Mouse (Mus musculus): ENCODE measurements around the gene Gas2l1. TPM values are rescaled to one million over a fixed set of nuclear protein-coding genes. Genes with fewer than 3 reads are reported as not detected.
"Not testable (repeated sequence)": the region's sequence is repeated elsewhere in the genome, so short reads cannot be mapped to it uniquely, and the experiment has no call there.

Gene Gas2l1
- total RNA-seq (2021), result 10 to 100 TPM; 70.7 to 71.0 TPM
- long read RNA-seq, experiment 1, transcript Gas2l1-202 (7 exons, 2,847 nt), result major isoform, 19 of 76 reads
- long read RNA-seq, experiment 1, partial matches to known transcripts, result 22 of 76 reads
- long read RNA-seq, experiment 1, other reads (novel, unspliced or antisense), result 30 of 76 reads
- long read RNA-seq, experiment 2, transcript Gas2l1-203 (6 exons, 2,530 nt), result minor isoform, 14 of 100 reads
- long read RNA-seq, experiment 2, transcript Gas2l1-202 (7 exons, 2,847 nt), result major isoform, 17 of 100 reads
- long read RNA-seq, experiment 2, partial matches to known transcripts, result 15 of 100 reads
- long read RNA-seq, experiment 2, other reads (novel, unspliced or antisense), result 54 of 100 reads

DNA sequence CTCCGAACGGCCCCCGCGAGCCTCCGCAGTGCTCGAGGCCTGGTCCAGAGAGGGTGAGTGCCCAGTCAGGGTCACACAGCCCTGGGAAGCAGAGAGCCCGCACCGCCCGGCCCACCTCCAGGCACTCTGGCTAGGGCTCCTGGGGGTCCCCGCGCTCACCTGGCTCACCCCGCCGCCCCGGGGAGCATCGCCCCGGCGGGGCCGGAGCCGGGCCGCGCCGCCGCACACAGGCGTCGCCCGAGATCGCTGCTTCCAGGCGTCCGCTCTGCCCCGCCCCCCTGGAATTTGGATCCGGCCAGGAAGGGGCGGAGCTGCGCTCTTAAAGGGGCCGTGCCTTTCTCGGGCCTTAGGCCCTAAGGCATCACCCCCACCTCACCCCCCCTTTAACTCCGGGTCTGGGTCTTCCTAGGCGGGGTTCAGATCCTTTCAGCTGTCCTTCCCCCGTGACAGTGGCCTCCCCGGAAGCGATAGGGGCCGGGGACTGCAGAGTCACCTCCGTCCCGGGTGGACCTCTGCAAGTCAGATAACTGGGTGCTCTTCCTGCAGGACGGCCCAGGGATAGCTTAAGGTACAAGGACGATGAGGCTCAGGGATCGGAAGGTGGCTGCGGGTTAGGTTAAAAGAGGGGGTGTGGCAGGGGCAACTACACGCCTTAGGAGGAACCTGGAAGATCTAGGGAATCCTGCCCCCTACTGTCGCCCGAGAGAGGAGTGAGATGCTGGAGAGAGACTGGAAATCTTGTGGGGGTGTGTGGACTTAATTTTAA lies at the start of gene Gas2l1:
Gene Gas2l1, minus strand, starts transcription at position 272 of the 766 bp plus-strand sequence.
- peak; percentile 84 to 87 for DNase-seq (ENCODE audit: low spot score in 2 of 2)

DNA sequence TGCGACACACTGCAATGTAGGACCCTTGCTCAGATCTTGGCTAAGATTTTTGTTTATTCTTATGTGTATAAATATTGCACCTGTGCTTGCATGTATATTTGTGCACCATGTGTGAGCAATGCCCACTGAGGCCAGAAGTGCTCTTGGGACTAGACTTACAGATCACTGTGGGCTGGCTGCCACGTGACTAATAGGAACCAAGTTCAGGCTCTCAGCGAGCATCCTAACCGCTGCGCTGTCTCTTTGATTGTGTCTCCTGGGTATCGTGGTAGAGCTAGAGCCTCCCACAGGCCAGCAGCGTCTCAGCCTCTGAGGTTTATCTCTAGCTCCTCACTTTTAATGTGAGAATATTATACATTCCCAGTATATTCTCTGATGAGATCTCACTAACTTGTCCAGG lies 48.5 kb upstream of the Gas2l1 start:
- DNase-seq (ENCODE audit: low spot score in 2 of 2), result no peak

DNA sequence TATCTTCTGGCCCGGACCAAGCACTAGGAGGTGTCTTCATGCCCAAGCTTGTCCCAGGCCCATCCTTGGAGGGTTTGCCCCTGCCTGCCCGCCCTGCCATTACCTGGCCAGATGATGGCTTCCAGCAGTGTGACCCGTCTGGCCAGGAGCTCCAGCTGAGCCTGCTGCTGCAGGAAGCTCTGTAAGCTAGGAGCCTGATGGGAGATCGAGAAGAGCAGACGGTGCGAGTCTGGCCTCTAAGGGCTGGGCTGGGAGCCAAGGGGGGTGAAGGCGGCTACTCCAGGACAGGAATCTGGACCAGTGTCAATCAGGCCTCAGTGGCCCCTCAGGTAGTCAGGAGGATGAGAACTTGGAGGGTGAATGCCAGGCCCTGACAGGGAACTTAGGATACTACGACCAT lies 44.3 kb upstream of the Gas2l1 start:
- DNase-seq (ENCODE audit: low spot score in 2 of 2), result no peak

DNA sequence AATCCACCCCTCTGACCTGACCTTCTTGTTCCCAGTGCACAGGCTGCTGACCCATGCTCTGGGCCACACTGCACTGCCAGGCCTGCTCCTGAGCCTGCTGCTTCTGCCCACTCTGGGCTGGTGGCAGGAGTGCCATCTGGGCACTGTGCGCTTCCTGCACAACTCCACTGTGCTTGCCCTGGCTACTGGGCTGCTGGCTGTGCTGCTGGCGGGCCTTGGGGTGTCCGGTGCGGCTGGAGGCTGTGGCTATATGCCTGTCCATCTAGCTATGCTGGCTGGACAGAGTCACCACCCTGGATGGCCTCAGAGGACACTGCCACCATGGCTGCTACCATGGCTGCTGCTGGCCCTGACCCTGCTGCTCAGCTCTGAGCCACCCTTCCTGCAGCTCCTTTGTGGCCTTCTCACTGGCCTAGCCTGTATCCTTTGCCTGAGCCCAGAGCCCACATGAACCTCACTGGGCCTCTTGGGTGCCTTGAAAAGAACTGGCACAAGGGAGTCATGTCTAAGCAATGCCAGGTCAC lies 38.9 kb upstream of the Gas2l1 start:
- DNase-seq (ENCODE audit: low spot score in 2 of 2), result no peak

DNA sequence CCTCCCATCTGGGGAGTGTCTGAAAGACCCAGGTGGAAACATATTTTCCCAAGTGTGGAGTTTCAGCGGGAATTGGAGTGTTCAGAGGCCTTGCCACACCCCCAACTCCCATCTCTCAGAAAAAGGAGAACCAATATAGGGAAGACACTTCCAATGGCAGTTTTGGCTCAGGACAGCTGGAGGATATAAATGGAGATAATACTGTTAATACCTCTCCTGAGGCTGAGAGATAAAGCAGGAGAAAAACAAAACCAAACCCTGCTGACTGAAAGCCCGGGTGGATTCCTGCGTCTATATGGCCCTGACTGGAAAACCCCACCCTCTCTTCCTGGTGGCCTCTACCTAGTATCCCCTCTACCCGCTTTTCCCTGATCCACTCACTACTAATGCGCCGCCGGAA lies 37.3 kb upstream of the Gas2l1 start:
- no peak for DNase-seq (ENCODE audit: low spot score in 2 of 2)

DNA sequence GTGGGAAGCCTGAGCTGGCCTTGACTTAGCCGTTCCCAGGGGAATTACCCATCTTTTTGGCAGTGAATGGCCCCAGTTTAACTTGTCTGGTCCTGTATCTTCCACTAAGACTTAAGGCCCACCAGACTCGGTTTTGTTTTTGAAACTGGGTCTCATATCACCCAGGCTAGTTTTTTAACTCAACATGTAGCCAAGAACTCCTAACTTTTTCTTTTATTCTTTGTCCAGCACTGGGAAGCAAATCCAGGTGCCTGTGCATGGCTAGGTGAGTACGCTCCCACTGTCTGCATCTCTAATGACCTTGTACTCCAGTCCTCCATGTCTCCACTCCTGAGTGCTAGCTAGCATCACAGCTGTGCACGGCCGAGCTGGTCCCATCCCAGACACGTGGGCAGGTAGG lies 36.5 kb upstream of the Gas2l1 start:
- DNase-seq (ENCODE audit: low spot score in 2 of 2), result no peak

DNA sequence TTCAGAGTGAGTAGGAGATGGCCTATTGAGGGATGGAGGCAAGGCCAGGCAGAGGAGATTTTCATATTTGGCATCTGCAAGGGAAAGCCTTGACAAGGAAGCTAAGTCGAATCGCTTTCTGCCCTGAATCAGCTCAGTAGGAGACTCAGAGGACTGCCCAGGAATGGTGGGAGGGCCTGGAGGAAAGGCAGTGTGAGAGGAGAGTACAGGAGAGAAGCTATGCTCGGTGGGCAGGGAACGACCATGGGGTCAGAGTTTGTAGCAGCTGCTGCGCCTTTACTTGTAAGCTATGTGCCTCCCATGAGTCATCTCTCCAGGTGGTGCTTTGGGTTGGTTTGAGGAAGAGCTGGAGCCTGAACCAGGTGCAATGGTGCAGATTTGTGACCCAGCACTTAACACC lies 35.7 kb upstream of the Gas2l1 start:
- no peak for DNase-seq (ENCODE audit: low spot score in 2 of 2)

DNA sequence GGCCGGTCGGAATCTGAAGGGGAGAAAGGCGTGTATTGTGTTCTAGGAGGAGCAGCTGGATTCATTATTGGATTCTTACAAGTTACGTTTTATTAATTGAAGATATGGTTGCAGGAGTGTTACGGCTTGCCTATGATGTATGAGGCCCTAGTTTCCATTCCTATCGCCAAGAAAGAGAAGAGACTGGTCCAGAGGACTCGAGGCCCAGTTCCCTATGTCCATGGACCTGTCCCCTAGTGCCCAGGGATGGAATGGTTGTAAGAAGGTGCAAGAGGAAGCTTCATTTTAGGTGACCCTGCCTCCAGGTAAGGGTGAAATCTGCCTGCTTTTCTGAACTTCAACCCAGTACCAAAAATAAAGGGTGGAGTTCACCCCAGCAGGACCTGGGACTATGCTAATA lies 35.2 kb upstream of the Gas2l1 start:
- DNase-seq (ENCODE audit: low spot score in 2 of 2), result no peak

DNA sequence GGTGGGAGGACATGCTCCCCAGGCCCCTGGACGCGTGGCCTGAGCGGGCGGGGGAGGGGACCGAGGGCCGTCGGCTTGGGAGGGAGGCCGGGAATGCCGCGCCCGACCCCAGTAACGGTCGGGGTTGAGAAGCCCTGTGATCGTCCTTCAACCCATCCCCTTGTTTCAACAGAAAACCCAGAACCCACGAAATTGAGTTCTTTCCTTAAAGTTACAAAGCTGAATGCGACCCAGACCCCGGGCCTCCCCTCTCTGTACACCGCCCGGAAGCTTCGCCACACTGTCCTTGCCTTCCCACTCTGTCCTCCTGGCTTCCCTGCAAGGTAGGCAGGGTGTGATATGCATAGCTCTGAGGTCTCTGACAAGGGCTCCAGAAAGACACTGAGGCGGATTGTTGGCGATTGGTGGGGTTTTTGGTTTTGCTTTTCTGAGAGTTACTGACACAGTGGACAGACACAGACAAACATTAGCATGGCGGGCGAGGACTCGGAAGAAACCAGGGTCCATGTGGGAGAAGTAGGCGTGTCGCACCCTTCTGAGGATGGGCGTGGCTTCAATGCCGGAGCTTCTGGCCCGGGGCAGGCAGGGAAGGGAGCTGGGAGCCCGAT lies 34.6 kb upstream of the Gas2l1 start:
- DNase-seq (ENCODE audit: low spot score in 2 of 2), result peak; percentile 72 to 83

DNA sequence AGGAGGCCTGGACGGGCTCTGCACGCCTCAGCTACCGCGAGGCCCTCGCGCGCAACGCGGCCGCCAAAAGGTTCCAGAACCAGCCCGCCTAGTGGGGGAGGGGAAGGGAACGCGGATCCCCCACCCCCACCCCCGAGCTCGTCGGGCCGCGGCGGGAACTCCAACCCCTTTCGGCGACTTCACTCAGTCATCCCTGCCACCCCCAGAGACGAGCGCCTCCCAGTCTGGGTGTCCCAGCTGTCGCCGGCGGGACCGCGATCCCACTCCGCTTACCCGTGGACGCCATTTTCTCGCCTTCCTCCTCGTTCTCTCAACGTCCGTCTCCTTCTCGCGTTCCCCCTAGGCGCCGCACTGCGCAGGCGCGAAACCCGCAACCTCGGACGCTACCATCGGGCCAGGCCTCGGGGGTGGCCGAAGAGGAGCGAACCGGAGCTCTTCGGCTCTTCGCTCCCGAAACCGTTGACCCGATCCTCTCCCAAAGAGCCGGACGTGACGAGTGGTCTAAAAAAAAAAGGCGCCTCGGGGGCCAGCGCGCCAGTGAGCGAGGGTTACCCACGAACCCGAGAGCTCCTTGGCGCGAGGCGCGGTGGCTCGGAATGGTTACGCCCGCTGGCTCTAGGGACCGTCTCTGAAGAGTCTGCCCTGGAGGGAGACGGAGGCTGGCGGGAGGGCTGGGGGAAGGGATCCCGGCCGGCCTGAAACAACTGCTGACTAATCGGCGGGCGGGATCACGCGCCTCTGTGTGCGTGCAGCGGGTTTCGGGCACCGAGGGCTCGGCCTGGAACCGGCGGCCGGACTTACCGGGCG lies 33.8 kb upstream of the Gas2l1 start, which contains the start of the genes Rhbdd3 and Ewsr1:
Gene Rhbdd3, plus strand, starts transcription at position 191 of the 807 bp plus-strand sequence.
Gene Ewsr1, minus strand, starts transcription at position 531 of the 807 bp plus-strand sequence.
- peak; percentile 98 to 100 for DNase-seq (ENCODE audit: low spot score in 2 of 2)

DNA sequence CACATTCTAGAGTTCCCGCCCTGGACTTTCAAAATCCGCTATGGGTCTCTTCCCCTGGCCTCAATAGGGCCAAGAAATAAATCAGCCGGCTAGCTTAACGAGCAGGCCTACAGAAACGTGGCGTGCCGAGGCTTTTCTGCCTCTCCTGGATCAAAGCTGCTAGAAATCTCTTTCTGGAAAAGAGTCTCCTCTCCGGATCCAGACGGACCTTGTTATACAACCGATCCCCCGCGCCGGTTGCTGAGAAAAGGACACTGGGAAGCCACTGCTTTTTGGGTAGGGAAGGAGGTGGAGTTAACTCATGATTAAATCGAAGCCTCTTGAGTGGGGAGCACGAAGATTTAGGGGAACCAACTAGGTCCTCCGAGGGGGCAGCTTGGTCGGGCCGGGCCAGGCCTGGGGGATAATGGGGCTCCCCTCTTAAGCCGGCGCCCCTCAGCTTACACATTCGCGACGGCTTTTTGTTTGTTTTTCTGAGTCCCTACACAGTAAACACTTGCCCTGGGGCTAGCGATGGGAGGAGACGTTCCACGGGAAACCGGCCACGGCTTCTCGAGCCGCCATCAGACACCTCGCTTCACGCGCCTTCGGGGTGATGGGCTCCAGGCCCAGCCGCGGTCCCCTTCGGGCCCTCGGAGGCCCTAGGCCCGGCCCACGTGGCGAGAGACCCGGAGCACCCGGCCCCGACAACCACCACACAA lies 33.1 kb upstream of the Gas2l1 start:
- peak; percentile 37 to 50 for DNase-seq (ENCODE audit: low spot score in 2 of 2)

DNA sequence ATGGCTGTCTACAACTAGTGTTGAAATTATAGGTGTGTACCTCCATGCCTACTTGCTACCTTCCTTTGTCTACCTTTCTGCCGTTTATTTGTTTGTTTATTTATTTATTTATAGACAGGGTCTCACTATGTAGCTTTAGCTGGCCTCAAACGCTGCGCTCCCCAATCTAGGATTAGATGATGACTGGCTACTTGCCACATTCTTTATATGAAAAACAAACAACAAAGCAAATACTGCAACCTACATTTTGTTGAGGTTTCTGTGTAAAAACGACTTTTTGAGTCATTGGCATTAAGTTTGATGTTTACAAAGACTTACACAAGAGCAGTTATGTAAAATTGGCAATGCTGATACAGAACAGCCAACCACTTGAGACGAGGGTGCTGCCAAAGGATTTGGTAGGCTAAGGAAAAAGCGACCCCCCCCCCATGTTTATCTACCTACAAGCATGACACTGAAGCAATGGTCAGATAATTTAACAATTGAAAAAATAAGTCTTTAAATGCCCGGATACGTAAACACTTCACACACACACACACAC lies 31.4 kb upstream of the Gas2l1 start:
- DNase-seq (ENCODE audit: low spot score in 2 of 2), result no peak

DNA sequence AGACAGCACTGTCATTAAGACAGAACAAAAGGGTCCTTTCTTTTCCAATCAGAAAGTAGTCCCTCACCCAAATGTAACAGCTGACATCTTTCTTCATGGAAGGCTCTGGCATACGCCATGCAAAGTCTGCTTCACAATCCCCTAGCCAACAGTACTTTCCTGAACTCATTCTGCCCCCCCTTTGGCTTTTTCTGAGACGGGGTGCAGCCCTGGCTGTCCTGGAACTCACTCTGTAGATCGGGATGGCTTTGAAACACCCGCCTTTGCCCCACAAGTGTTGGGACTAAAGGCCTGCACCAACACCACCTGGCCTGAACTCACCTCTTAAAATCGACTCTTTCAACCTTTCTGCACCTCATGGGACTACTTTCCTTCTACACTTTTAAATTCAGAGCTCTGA lies 30.8 kb upstream of the Gas2l1 start:
- no peak for DNase-seq (ENCODE audit: low spot score in 2 of 2)

DNA sequence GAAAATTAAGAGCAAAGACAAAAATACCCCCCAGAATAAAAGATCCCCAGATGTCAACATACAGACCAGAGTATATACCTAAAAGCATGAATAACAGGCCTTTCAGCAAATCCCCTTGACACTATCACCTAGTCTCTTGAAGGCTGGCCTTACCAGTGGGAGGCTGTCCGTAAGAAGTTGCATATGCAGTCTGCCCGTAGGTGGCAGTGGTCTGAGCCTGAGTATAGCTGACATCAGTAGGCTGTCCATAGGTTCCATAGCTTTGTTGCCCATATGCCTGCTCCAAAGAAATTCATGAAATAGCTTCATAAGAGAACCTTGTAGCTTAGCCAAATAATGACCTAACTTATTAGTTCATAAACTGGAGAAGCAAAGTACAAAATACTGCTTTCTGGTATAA lies 26.6 kb upstream of the Gas2l1 start:
- no peak for DNase-seq (ENCODE audit: low spot score in 2 of 2)

DNA sequence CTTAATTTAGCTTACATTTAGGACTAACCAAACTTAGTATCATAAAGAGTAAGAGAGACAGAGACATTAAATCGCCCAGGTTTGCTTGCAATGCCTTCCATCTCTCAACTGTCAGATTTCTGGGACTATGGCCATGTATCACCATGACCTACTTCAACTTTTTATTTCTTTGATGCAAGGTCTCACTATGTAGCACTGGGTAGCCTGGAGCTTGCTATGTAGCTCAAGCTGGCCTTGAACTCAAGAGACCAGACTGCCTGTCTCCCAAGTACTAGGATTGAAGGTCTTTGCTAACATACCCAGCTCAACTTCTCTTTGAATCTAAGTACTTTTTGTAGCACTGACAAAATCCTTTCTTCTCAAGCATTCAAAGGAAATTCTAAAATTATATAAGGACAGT lies 24.0 kb upstream of the Gas2l1 start:
- no peak for DNase-seq (ENCODE audit: low spot score in 2 of 2)

DNA sequence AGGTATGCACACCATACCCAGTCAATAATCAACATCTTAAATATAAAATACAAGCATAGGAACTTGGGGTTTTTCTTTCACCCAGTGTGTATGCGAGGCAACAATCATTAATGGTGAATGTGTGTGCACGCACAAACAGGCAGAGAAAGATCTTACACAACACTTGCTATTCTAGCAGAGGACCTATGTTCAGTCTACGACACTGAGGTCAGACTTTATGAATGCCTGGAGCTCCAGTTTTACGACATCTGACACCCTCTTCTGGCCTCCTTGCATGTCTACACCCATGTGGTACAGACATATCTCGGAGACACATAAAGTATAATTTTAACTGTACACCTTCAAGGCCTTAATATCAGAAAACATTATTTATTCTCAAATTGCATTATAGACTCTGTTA lies 11.7 kb upstream of the Gas2l1 start:
- DNase-seq (ENCODE audit: low spot score in 2 of 2), result not testable (repeated sequence)

DNA sequence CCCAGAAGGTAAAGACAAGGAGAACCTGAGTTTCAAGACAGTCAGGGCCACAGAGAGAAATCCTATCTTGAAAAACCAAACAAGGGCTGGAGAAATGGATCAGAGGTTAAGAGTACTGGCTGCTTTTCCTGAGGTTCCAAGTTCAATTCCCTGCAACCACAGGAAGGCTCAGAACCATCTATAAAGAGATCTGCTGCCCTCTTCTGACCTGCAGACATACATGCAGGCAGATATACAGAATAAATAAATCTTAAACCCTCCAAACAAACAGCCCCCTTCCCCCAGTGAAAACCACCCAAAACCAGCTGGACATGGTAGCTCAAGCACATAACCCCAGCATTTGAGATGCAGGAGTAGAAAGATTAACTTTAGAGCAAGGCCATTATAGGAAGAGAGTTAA lies 10.6 kb upstream of the Gas2l1 start:
- DNase-seq (ENCODE audit: low spot score in 2 of 2), result no peak

DNA sequence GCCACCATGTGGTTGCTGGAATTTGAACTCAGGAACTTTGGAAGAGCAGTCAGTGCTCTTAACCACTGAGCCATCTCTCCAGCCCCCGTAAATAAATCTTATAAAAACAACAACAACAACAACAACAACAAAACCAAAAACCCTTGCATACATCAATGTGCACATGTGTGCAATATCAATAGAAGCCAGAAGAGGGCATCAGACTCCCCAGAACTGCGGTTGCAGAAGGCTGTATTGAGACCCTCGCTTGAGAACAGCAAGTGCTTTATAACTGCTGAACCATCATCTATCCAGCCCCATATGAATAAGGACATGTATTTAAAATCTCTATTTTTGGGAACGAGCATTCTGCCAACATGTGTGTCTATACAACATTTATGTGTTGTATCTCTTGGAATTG lies 9.8 kb upstream of the Gas2l1 start:
- DNase-seq (ENCODE audit: low spot score in 2 of 2), result no peak

DNA sequence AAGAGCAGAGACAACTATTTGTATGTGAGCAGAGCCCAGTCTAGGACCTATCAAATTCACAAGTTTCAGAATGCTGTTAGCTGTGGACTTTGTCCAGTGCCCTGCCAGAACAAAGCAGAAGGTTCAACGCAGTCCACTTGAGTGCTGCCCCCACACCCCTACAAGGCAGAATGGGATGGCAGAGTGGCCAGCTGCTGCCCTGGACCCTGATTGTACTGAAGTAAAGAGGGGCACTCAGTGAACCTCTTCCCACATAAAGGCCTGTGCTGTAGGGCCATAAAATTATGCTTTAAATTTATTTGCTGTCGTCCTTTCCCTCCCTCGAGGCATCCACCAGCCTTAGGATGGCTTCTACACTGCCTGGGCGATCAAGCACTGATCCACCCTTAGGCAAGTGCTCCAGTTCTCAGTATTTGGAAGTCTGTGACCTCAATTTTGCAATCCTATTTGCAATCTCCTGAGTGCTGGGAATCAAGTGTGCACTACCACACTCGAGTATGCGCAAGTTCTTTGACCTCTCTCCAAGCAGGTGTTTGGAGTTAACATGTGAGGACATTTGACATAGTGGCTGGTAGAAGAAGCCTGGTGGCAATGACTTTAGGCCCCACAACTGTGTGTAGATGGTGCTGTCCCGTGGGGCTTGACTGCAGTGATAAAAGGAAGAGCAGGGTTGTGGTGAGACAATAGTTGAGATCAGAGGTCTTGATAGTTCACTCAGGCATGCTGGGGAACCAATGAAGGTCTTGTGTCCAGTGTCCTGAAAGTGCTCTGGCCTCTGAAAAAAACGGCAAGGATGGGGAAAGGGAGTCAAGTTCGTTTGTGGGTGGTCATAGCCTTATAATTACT lies 3.2 kb upstream of the Gas2l1 start:
- DNase-seq (ENCODE audit: low spot score in 2 of 2), result no peak
